In the genomic region with DNA sequence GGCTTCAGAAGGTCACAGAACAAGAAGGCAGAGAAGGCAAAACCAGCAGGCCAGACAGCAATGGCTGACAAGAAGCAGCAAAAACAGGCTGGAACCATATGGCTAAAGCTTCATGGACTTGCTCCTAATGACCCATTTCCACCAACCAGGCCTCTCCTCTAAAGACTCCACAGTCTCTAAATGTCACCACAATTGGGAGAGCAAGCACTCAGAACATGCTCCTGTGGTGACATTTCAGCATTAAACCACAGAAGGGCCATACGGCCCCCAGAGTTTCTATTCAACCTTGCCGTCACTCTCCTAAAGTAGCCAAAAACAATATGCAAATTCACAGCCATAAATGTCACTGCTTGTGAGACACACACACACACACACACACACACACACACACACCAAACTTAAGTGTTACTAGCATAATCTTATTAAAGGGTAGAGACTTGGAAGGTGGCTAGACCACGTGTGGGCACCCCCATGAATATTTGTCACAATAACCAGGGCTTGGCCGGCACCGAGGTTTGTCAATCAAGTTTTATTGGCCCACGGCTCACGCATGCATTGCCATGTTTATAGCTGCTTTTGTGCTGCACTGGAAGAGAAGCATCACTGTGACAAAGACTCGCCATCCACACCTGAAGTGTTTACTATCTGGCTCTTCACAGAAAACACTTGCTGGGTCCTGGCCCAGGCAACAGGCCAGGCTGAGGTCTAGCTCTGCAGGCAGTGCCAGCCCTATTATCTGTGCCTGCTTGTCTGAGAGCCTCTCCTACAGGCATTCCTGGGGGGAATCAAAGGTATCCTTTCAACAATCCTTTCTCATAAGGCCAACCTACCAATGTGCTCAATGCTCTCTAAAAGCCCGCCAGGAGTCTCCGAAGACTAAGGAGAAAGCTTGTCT, we compare ENCODE assay signal across 30 mouse cellular contexts.
DNase-seq lines count a peak whose midpoint lies in the region; ATAC-seq and TF ChIP-seq lines count a peak whose summit lies in the region.
"Had no signal": no experiment of that assay in that cellular context is flagged by ENCODE, and none has a peak within 500 bp of the region (broad histone marks: within the 10 kb centered on the region; RNA-seq: fewer than 3 reads in every experiment).

No protein-coding gene starts in this region.

- no peak overlapping the region for H3K4me2 ChIP-seq in forebrain, embryonic 15.5 days (replicated peaks)
- H3K4me2 ChIP-seq: embryonic facial prominence, embryonic 13.5 days; heart, embryonic 13.5 days; hindbrain, embryonic 12.5 days; neural tube, embryonic 13.5 days had no signal

- no peaks in the 10 kb centered on the region for H3K9me3 ChIP-seq in forebrain, embryonic 15.5 days
- H3K9me3 ChIP-seq: embryonic facial prominence, embryonic 13.5 days; heart, embryonic 13.5 days; hindbrain, embryonic 12.5 days; limb, embryonic 10.5 days; midbrain, embryonic 10.5 days; neural tube, embryonic 13.5 days had no signal

- H3K9ac ChIP-seq in forebrain, embryonic 15.5 days (replicated peaks): no peak overlapping the region
- H3K9ac ChIP-seq: embryonic facial prominence, embryonic 13.5 days; heart, embryonic 13.5 days; hindbrain, embryonic 12.5 days; liver, postnatal 0 days; neural tube, embryonic 13.5 days had no signal

- no peak for TF ChIP-seq POLR2A in thymus, adult 2 months (IDR thresholded peaks at IDR 0.05; ENCODE audit: control insufficient read depth, extremely low read depth, insufficient read depth, low read length, poor library complexity)

- WGBS in forebrain, embryonic 15.5 days: 64% methylated on average over 10 of the region's 10 CpGs
- 91% methylated on average over 10 of the region's 10 CpGs for WGBS in thymus, adult 2 months

- H3K27ac ChIP-seq in forebrain, embryonic 15.5 days (replicated peaks): peak overlapping the region; percentile 31
- H3K27ac ChIP-seq in thymus, adult 2 months (ENCODE audit: control insufficient read depth, insufficient read depth, low read length): no peak overlapping the region
- H3K27ac ChIP-seq: embryonic facial prominence, embryonic 13.5 days; heart, adult 2 months; heart, embryonic 13.5 days; hindbrain, embryonic 12.5 days; kidney, postnatal 0 days; limb, embryonic 10.5 days; macrophage; midbrain, embryonic 10.5 days; neural tube, embryonic 13.5 days had no signal

- ATAC-seq in cerebellum, adult (ENCODE audit: insufficient number of reproducible peaks, low FRiP score, low TSS enrichment): 0 out of 2 replicates have a peak, but pooled peaks have one; percentile 15
- peak; percentile 78 for ATAC-seq in forebrain, embryonic 15.5 days (replicated peaks)
- ATAC-seq: activated CD4-positive, CD25-positive, alpha-beta regulatory T cell, adult 4 months; liver, postnatal 0 days; lung, postnatal 0 days; midbrain, embryonic 16.5 days had no signal

- no peak for TF ChIP-seq CTCF in thymus, adult 2 months (IDR thresholded peaks at IDR 0.05; ENCODE audit: borderline replicate concordance, control insufficient read depth, extremely low read depth, insufficient read depth, low read length, poor library complexity)

- H3K27me3 ChIP-seq in forebrain, embryonic 15.5 days: no peaks in the 10 kb centered on the region
- no peaks in the 10 kb centered on the region for H3K27me3 ChIP-seq in thymus, adult 2 months (ENCODE audit: control insufficient read depth, insufficient read depth, low read length)
- H3K27me3 ChIP-seq: embryonic facial prominence, embryonic 13.5 days; heart, embryonic 13.5 days; hindbrain, embryonic 12.5 days; neural tube, embryonic 13.5 days had no signal

- peaks cover 22% of the 10 kb centered on the region for H3K4me1 ChIP-seq in forebrain, embryonic 15.5 days
- no peaks in the 10 kb centered on the region for H3K4me1 ChIP-seq in thymus, adult 2 months (replicated peaks; ENCODE audit: control insufficient read depth, insufficient read depth, low read length)
- H3K4me1 ChIP-seq: embryonic facial prominence, embryonic 13.5 days; heart, embryonic 13.5 days; limb, embryonic 10.5 days; neural tube, embryonic 13.5 days had no signal

- H3K36me3 ChIP-seq in forebrain, embryonic 15.5 days: no peaks in the 10 kb centered on the region
- H3K36me3 ChIP-seq in thymus, adult 2 months (ENCODE audit: control insufficient read depth, insufficient read depth, low read length): no peaks in the 10 kb centered on the region
- H3K36me3 ChIP-seq: embryonic facial prominence, embryonic 13.5 days; heart, embryonic 13.5 days; hindbrain, embryonic 12.5 days; limb, embryonic 10.5 days; midbrain, embryonic 10.5 days; neural tube, embryonic 13.5 days had no signal

- no peak overlapping the region for H3K4me3 ChIP-seq in forebrain, embryonic 15.5 days
- no peak overlapping the region for H3K4me3 ChIP-seq in thymus, adult 2 months (ENCODE audit: control insufficient read depth, insufficient read depth, low read length)
- H3K4me3 ChIP-seq: embryonic facial prominence, embryonic 13.5 days; erythroblast, embryonic 14.5 days; heart, adult 2 months; heart, embryonic 13.5 days; hindbrain, embryonic 12.5 days; limb, embryonic 10.5 days; midbrain, embryonic 10.5 days; myocyte; neural tube, embryonic 13.5 days had no signal

- DNase-seq in cerebellum, postnatal 4 days (ENCODE audit: low spot score in 2 of 2): no peak
- peak; percentile 21 for DNase-seq in cerebellum, adult 11 months
- DNase-seq in cerebellum, adult 9-11 months: peak; percentile 63
- no peak for DNase-seq in thymus, adult 2 months
- no peak for DNase-seq in layer of hippocampus, postnatal 36 days
- no peak for DNase-seq in retina, postnatal 1 day
- DNase-seq: adrenal gland, adult 8-10 months; embryo, embryonic 11 days; gastrocnemius, postnatal 14 days; heart, adult 2 months; heart, postnatal 14 days; kidney, adult 18-20 months; liver, postnatal 0 days; right cerebral cortex, postnatal 4 days; thymus, postnatal 36 days had no signal

Comparison
In these comparisons a context has a peak if more than half of its experiments do, and no peak if none do; other contexts are left out.
1. DNase-seq: peak in cerebellum, adult 11 months (single experiment) and cerebellum, adult 9-11 months (single experiment); none in cerebellum, postnatal 4 days (0 of 2), thymus, adult 2 months (single experiment), layer of hippocampus, postnatal 36 days (0 of 2) and retina, postnatal 1 day (single experiment).